Mouse (Mus musculus): ENCODE data around the gene Tsc22d4. TPM values are rescaled to one million over a fixed set of nuclear protein-coding genes. Genes with fewer than 3 reads are reported as not detected.

The Tsc22d4 gene
- polyA plus RNA-seq, 1 experiment: 497 TPM

GRCm38 (mm10) chr5:137783901-137784540 is 38.5 kb downstream of the Tsc22d4 start:
- no peak for TF ChIP-seq POLR2A (IDR thresholded peaks at IDR 0.05; ENCODE audit: borderline replicate concordance, insufficient read depth, low read length)
- no peak for TF ChIP-seq CTCF (IDR thresholded peaks at IDR 0.05; ENCODE audit: borderline replicate concordance, insufficient read depth, low read depth, low read length)
- Histone ChIP-seq H3K4me3 (replicated peaks; ENCODE audit: insufficient read depth, low read depth, low read length) (peak overlapping the region; percentile 92), H3K27me3 (ENCODE audit: control insufficient read depth, insufficient read depth, low read length) (no peaks in the 10 kb centered on the region), H3K27ac (ENCODE audit: insufficient read depth, low read length) (no peak overlapping the region), H3K4me1 (ENCODE audit: control insufficient read depth, insufficient read depth, low read length) (peaks cover 16% of the 10 kb centered on the region)
- WGBS: 31% methylated on average over 9 of the region's 9 CpGs
- DNase-seq: peak in 1 of 2 experiments; percentile 20

GRCm38 (mm10) chr5:137784546-137784945 is 39.0 kb downstream of the Tsc22d4 start:
- TF ChIP-seq CTCF (IDR thresholded peaks at IDR 0.05; ENCODE audit: borderline replicate concordance, insufficient read depth, low read depth, low read length): no peak
- TF ChIP-seq POLR2A (IDR thresholded peaks at IDR 0.05; ENCODE audit: borderline replicate concordance, insufficient read depth, low read length): no peak
- peaks cover 16% of the 10 kb centered on the region for H3K4me1 ChIP-seq (ENCODE audit: control insufficient read depth, insufficient read depth, low read length)
- WGBS: 51% methylated on average over 14 of the region's 14 CpGs
- peak overlapping the region; percentile 92 for H3K4me3 ChIP-seq (replicated peaks; ENCODE audit: insufficient read depth, low read depth, low read length)
- DNase-seq: peak; percentile 31 to 32
- no peak overlapping the region for H3K27ac ChIP-seq (ENCODE audit: insufficient read depth, low read length)
- no peaks in the 10 kb centered on the region for H3K27me3 ChIP-seq (ENCODE audit: control insufficient read depth, insufficient read depth, low read length)

- WGBS: 1% methylated on average over 49 of the region's 62 CpGs
- Histone ChIP-seq H3K4me3 (replicated peaks; ENCODE audit: insufficient read depth, low read depth, low read length) (peak overlapping the region; percentile 92), H3K4me1 (ENCODE audit: control insufficient read depth, insufficient read depth, low read length) (peaks cover 16% of the 10 kb centered on the region), H3K27ac (ENCODE audit: insufficient read depth, low read length) (peak overlapping the region; percentile 97), H3K27me3 (ENCODE audit: control insufficient read depth, insufficient read depth, low read length) (no peaks in the 10 kb centered on the region)
- TF ChIP-seq CTCF (IDR thresholded peaks at IDR 0.05; ENCODE audit: borderline replicate concordance, insufficient read depth, low read depth, low read length): no peak
- TF ChIP-seq POLR2A (IDR thresholded peaks at IDR 0.05; ENCODE audit: borderline replicate concordance, insufficient read depth, low read length): no peak
- peak in 1 of 2 experiments; percentile 68 for DNase-seq
These were observed 39.9 kb downstream of the Tsc22d4 start for GRCm38 (mm10) chr5:137785164-137786031.

- under 1% methylated on average over 79 of the region's 79 CpGs for WGBS
- Histone ChIP-seq H3K27ac (ENCODE audit: insufficient read depth, low read length) (peak overlapping the region; percentile 97), H3K4me1 (ENCODE audit: control insufficient read depth, insufficient read depth, low read length) (peaks cover 16% of the 10 kb centered on the region), H3K27me3 (ENCODE audit: control insufficient read depth, insufficient read depth, low read length) (no peaks in the 10 kb centered on the region), H3K4me3 (replicated peaks; ENCODE audit: insufficient read depth, low read depth, low read length) (peak overlapping the region; percentile 92)
- DNase-seq: peak; percentile 99
- peak; percentile 76 for TF ChIP-seq POLR2A (IDR thresholded peaks at IDR 0.05; ENCODE audit: borderline replicate concordance, insufficient read depth, low read length)
- no peak for TF ChIP-seq CTCF (IDR thresholded peaks at IDR 0.05; ENCODE audit: borderline replicate concordance, insufficient read depth, low read depth, low read length)
These were observed 40.8 kb downstream of the Tsc22d4 start for GRCm38 (mm10) chr5:137786109-137786942.

GRCm38 (mm10) chr5:137787151-137787928 is 41.8 kb downstream of the Tsc22d4 start, which contains the start of the genes Mepce and Zcwpw1:
Gene Mepce, minus strand, starts transcription at chr5:137787655.
Gene Zcwpw1, plus strand, starts transcription at chr5:137787798.
- under 1% methylated on average over 48 of the region's 48 CpGs for WGBS
- H3K27me3 ChIP-seq (ENCODE audit: control insufficient read depth, insufficient read depth, low read length): no peaks in the 10 kb centered on the region

GRCm38 (mm10) chr5:137788171-137788570 is 42.6 kb downstream of the Tsc22d4 start:
- WGBS: 75% methylated on average over 24 of the region's 24 CpGs
- TF ChIP-seq POLR2A (IDR thresholded peaks at IDR 0.05; ENCODE audit: borderline replicate concordance, insufficient read depth, low read length): no peak
- no peak for TF ChIP-seq CTCF (IDR thresholded peaks at IDR 0.05; ENCODE audit: borderline replicate concordance, insufficient read depth, low read depth, low read length)
- Histone ChIP-seq H3K4me1 (ENCODE audit: control insufficient read depth, insufficient read depth, low read length) (peaks cover 15% of the 10 kb centered on the region), H3K27ac (ENCODE audit: insufficient read depth, low read length) (no peak overlapping the region), H3K27me3 (ENCODE audit: control insufficient read depth, insufficient read depth, low read length) (no peaks in the 10 kb centered on the region), H3K4me3 (replicated peaks; ENCODE audit: insufficient read depth, low read depth, low read length) (peak overlapping the region; percentile 33)
- DNase-seq: peak; percentile 42 to 46

More at GRCm38 (mm10) chr5:137787151-137787928, 41.8 kb downstream of the Tsc22d4 start, which contains the start of the genes Mepce and Zcwpw1:
- peak; percentile 97 to 98 for DNase-seq
- TF ChIP-seq CTCF (IDR thresholded peaks at IDR 0.05; ENCODE audit: borderline replicate concordance, insufficient read depth, low read depth, low read length) (peak; percentile 74; the same call in 1 of the 2 replicates), POLR2A (IDR thresholded peaks at IDR 0.05; ENCODE audit: borderline replicate concordance, insufficient read depth, low read length) (peak; percentile 74; the same call in 1 of the 2 replicates)
- Histone ChIP-seq H3K27ac (ENCODE audit: insufficient read depth, low read length) (peak within 1 kb of the TSS; percentile 83), H3K4me1 (ENCODE audit: control insufficient read depth, insufficient read depth, low read length) (peaks cover 16% of the 10 kb centered on the region), H3K4me3 (replicated peaks; ENCODE audit: insufficient read depth, low read depth, low read length) (peak within 1 kb of the TSS; percentile 92)

All from cerebellum, adult 2 months (tissue).